Mouse (Mus musculus): ENCODE measurements around the gene Sstr4. TPM values are rescaled to one million over a fixed set of nuclear protein-coding genes. Genes with fewer than 3 reads are reported as not detected.

Sstr4 gene
- polyA plus RNA-seq, 1 experiment from 2014 or later, result not detected

GRCm38 (mm10) chr2:148430941-148431340, 35.8 kb downstream of the Sstr4 start:
- ChIA-PET POLR2A (no interaction called here), CTCF (interaction anchor here (1.2 to 2.4 kb wide), 2 partner anchors 9 to 58 kb away, joined by 3 to 7 read pairs; no protein-coding TSS in a partner anchor)
- H3K27me3 ChIP-seq, result no peaks in the 10 kb centered on the region
- ATAC-seq, result no peak
- TF ChIP-seq CTCF (IDR thresholded peaks at IDR 0.05), result no peak
- in situ Hi-C loops (cut with MboI; ENCODE audit: low pct_unique_long_range_greater_than_20kb), result no loop called here
- no peak for DNase-seq (ENCODE audit: low read depth, low spot score)

- no peaks in the 10 kb centered on the region for H3K27me3 ChIP-seq
- ATAC-seq, result no peak
- no peak for DNase-seq (ENCODE audit: low read depth, low spot score)
- in situ Hi-C loops (cut with MboI; ENCODE audit: low pct_unique_long_range_greater_than_20kb), result no loop called here
- CTCF ChIA-PET, result interaction anchor here (2.0 to 2.4 kb wide), 2 partner anchors 11 to 19 kb away, joined by 4 to 7 read pairs; no protein-coding TSS in a partner anchor
- no peak for TF ChIP-seq CTCF (IDR thresholded peaks at IDR 0.05)
- POLR2A ChIA-PET, result no interaction called here
Observed at GRCm38 (mm10) chr2:148432346-148432745, 37.2 kb downstream of the Sstr4 start.

DNA sequence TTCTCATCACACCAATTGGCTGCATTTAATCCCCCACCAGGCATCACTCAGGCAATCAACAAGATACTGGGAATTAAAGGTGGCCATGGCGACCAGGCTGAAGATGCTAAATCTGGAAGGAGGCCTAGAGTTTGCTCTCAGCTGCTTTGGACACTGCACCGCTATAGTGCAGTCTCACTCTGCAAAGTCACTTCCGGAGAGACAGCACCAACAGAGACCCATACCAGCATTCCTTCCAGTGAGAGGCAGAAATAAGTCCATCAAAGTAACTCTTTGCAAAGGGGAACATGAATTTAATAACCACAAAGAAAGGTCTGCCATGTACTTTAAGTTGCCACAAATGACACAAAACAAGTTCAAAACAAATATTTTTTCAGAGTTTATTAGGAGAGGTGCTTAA, 41.1 kb downstream of the Sstr4 start:
- in situ Hi-C loops (cut with MboI; ENCODE audit: low pct_unique_long_range_greater_than_20kb), result no loop called here
- DNase-seq (ENCODE audit: low read depth, low spot score) (no peak), ATAC-seq (no peak)
- no peaks in the 10 kb centered on the region for H3K27me3 ChIP-seq
- POLR2A ChIA-PET, result no interaction called here
- no peak for TF ChIP-seq CTCF (IDR thresholded peaks at IDR 0.05)
- CTCF ChIA-PET, result interaction anchor here (1.0 kb wide), 1 partner anchor 23 kb away, joined by 3 read pairs; no protein-coding TSS in a partner anchor

GRCm38 (mm10) chr2:148439691-148440276, 44.6 kb downstream of the Sstr4 start:
- CTCF ChIA-PET, result no interaction called here
- TF ChIP-seq CTCF (IDR thresholded peaks at IDR 0.05), result no peak
- ATAC-seq (no peak), DNase-seq (ENCODE audit: low read depth, low spot score) (no peak)
- POLR2A ChIA-PET, result no interaction called here
- no peaks in the 10 kb centered on the region for H3K27me3 ChIP-seq
- in situ Hi-C loops (cut with MboI; ENCODE audit: low pct_unique_long_range_greater_than_20kb), result no loop called here

DNA sequence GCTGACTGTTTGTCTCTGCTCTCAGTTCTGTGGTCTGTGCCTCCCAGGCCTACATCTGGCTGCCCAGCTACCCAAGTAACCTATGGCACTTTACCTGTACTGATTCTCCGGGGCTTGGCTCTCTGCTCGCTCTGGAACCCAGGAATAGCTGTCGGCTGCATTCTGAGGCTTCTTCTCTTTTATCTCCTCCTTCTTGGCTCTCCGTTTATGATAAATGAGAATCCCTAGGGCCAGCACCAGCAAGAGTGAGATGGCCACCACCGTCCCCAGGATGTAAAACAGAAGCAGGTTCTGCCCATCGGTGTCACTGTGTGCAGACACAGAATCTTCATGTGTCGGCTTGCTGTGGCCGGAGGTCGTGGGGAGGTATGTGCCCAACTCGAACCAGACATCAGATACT, 46.3 kb downstream of the Sstr4 start:
- ChIA-PET POLR2A (no interaction called here), CTCF (no interaction called here)
- DNase-seq (ENCODE audit: low read depth, low spot score) (no peak), ATAC-seq (no peak)
- no peaks in the 10 kb centered on the region for H3K27me3 ChIP-seq
- no peak for TF ChIP-seq CTCF (IDR thresholded peaks at IDR 0.05)
- in situ Hi-C loops (cut with MboI; ENCODE audit: low pct_unique_long_range_greater_than_20kb), result no loop called here

- H3K27me3 ChIP-seq, result no peaks in the 10 kb centered on the region
- no peak for DNase-seq (ENCODE audit: low read depth, low spot score)
- in situ Hi-C loops (cut with MboI; ENCODE audit: low pct_unique_long_range_greater_than_20kb), result no loop called here
- ATAC-seq, result no peak
- no peak for TF ChIP-seq CTCF (IDR thresholded peaks at IDR 0.05)
- ChIA-PET POLR2A (no interaction called here), CTCF (no interaction called here)
Observed at GRCm38 (mm10) chr2:148442172-148442571, 47.0 kb downstream of the Sstr4 start.

DNA sequence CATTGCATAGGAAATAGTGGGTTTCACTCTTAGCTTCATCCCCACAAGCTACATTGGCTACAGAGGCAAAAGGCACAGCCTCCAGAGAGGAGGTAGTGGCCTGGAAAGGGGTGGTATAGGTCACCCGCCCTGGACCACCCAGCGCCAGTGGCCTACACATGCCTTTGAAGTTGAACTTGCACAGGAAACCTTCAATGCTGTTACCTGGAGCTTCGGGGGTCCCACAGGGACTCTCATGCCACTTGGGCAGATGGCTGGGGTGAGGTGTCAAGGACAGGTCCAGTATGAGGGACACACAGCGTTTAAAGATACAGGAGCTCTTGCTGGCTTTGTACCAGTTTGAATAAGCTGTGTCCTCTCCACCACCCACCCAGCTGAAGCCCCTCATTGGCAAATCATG, 47.6 kb downstream of the Sstr4 start:
- no peaks in the 10 kb centered on the region for H3K27me3 ChIP-seq
- POLR2A ChIA-PET, result no interaction called here
- in situ Hi-C loops (cut with MboI; ENCODE audit: low pct_unique_long_range_greater_than_20kb), result no loop called here
- no peak for DNase-seq (ENCODE audit: low read depth, low spot score)
- CTCF ChIA-PET, result interaction anchor here (1.2 kb wide), 1 partner anchor 17 kb away, joined by 3 read pairs; no protein-coding TSS in a partner anchor
- no peak for ATAC-seq
- TF ChIP-seq CTCF (IDR thresholded peaks at IDR 0.05), result no peak

DNA sequence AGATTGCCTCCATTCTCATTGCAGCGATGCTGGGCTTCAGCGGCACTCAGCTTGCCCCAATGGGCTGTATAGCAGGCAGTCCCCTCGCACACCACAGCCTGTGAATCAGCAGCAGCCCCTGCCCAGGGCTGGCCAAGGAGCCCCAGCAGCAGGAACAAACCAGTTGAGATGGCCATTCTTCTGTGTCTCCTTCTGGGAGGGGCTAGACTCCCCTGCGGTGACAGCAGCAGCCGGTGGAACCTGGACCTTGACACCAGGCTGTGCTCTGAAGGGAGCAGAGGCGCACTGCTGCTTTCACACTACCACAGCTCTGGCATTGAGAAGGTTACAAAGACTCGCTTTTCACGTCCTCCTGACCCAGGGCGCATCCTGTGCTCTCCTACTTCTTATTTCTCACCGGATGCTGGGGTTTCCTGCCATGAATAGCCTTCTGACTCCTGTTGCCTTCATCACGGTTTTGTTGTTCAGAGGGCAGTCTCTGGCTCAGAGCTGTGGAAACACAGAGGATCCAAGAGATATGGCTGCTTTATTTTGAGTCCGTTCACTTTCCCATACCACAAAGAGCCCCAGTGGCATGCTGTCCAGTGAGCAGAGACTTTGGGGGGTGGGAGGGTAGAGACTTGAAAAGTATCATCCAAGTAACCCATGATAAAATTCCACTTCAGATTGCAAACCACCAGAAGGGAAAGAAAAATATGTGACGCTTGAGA, 48.3 kb downstream of the Sstr4 start, which contains the start of gene Cd93:
TSS of gene Cd93 (minus strand) at position 315 of the 710 bp plus-strand sequence.
- ATAC-seq (no peak), DNase-seq (ENCODE audit: low read depth, low spot score) (no peak)
- ChIA-PET CTCF (interaction anchor here (0.9 to 1.2 kb wide), 2 partner anchors 16 to 32 kb away, joined by 3 read pairs; no protein-coding TSS in a partner anchor), POLR2A (no interaction called here)
- in situ Hi-C loops (cut with MboI; ENCODE audit: low pct_unique_long_range_greater_than_20kb), result no loop called here
- H3K27me3 ChIP-seq, result no peaks in the 10 kb centered on the region
- no peak for TF ChIP-seq CTCF (IDR thresholded peaks at IDR 0.05)

DNA sequence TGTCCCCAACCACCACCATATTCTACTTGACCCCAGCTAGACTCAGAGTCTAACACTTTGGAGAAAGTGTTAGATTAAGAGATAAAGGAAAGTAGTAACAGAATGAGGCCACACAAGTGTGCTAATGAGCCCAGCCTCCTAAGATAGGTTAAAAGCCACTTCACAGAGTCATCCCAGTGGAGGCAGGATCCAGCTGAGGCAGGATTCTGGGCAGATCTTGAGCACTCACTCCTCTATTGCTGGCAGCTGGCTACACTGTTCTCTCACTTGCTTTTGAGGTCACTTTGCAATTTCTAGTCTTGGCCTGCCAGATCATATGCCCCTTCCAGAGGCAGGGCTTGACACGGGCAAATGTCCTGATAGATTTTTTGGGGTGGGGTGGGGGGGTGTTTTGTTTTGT, 49.3 kb downstream of the Sstr4 start:
- DNase-seq (ENCODE audit: low read depth, low spot score) (no peak), ATAC-seq (no peak)
- in situ Hi-C loops (cut with MboI; ENCODE audit: low pct_unique_long_range_greater_than_20kb), result no loop called here
- ChIA-PET CTCF (interaction anchor here (0.9 to 1.4 kb wide), 2 partner anchors 31 to 77 kb away, joined by 3 read pairs; no protein-coding TSS in a partner anchor), POLR2A (no interaction called here)
- TF ChIP-seq CTCF (IDR thresholded peaks at IDR 0.05), result no peak
- no peaks in the 10 kb centered on the region for H3K27me3 ChIP-seq

GRCm38 (mm10) chr2:148445616-148446015, 50.5 kb downstream of the Sstr4 start:
- ATAC-seq (no peak), DNase-seq (ENCODE audit: low read depth, low spot score) (no peak)
- TF ChIP-seq CTCF (IDR thresholded peaks at IDR 0.05), result no peak
- ChIA-PET CTCF (interaction anchor here (1.4 kb wide), 1 partner anchor 76 kb away, joined by 3 read pairs; no protein-coding TSS in a partner anchor), POLR2A (no interaction called here)
- in situ Hi-C loops (cut with MboI; ENCODE audit: low pct_unique_long_range_greater_than_20kb), result no loop called here
- no peaks in the 10 kb centered on the region for H3K27me3 ChIP-seq

Other genes with a start within 250 kb of the Sstr4 start
- gene Thbd, start 12.8 kb downstream of the Sstr4 start, polyA plus RNA-seq (2021), result not detected
- 0.01 TPM for gene Cd93, start 48.2 kb downstream of the Sstr4 start, polyA plus RNA-seq (2021)

Measured in Patski (cell line).